In genomic region chr5:72914633-72915561, GRCm38 (mm10) we compare ENCODE assay signal across 9 mouse cellular contexts. TPM values are rescaled to one million over a fixed set of nuclear protein-coding genes. Genes with fewer than 3 reads are reported as not detected.
DNase-seq lines count a peak whose midpoint lies in the region; ATAC-seq and TF ChIP-seq lines count a peak whose summit lies in the region.
"Had no signal": no experiment of that assay in that cellular context is flagged by ENCODE, and none has a peak within 500 bp of the region (broad histone marks: within the 10 kb centered on the region; RNA-seq: fewer than 3 reads in every experiment).

No protein-coding gene starts in this region.

- TF ChIP-seq POLR2A in heart, adult 2 months (IDR thresholded peaks at IDR 0.05; ENCODE audit: insufficient read depth, low read depth, low read length) = peak; percentile 35; the same call in 1 of the 2 replicates

- peak overlapping the region; percentile 78 for H3ac ChIP-seq in C2C12 (ENCODE audit: control insufficient read depth, insufficient read length, low read depth)

- ATAC-seq in lung, postnatal 0 days = peak; percentile 30
- no peak for ATAC-seq in granulocyte monocyte progenitor cell, adult 5-6 weeks (replicated peaks; ENCODE audit: poor library complexity, severe bottlenecking)

- peak overlapping the region; percentile 83 for H3K4me3 ChIP-seq in C2C12 (ENCODE audit: insufficient read depth, poor library complexity, severe bottlenecking)
- peak overlapping the region; percentile 97 for H3K4me3 ChIP-seq in heart, adult 2 months
- H3K4me3 ChIP-seq in lung, postnatal 0 days (ENCODE audit: low read depth, low read length) = peak overlapping the region; percentile 99

- peaks cover 50% of the 10 kb centered on the region for H3K79me3 ChIP-seq in C2C12 (ENCODE audit: low read depth)

- DNase-seq in 416B (ENCODE audit: low read depth) = peak; percentile 38
- DNase-seq in cerebellum, postnatal 10 days = peak; percentile 64 to 73
- peak in 1 of 2 experiments; percentile 49 for DNase-seq in heart, adult 2 months
- DNase-seq in kidney, postnatal 10 days = peak; percentile 52
- peak; percentile 52 for DNase-seq in lung, postnatal 0 days (ENCODE audit: low spot score)
- DNase-seq in right cerebral cortex, adult 2 months (ENCODE audit: low spot score in 2 of 2) = peak; percentile 29 to 49

- peaks cover 56% of the 10 kb centered on the region for H3K79me2 ChIP-seq in C2C12 (ENCODE audit: control insufficient read depth, insufficient read depth)
- peaks cover 8% of the 10 kb centered on the region for H3K79me2 ChIP-seq in heart, adult 2 months (replicated peaks; ENCODE audit: control insufficient read depth, insufficient read depth, low read length)

- peak overlapping the region; percentile 95 for H3K27ac ChIP-seq in heart, adult 2 months
- H3K27ac ChIP-seq in lung, postnatal 0 days (ENCODE audit: low read length) = peak overlapping the region; percentile 99

- peaks cover 5% of the 10 kb centered on the region for H3K4me1 ChIP-seq in heart, adult 2 months (ENCODE audit: control insufficient read depth, insufficient read depth, low read length)
- H3K4me1 ChIP-seq in lung, postnatal 0 days (ENCODE audit: insufficient read depth, low read depth, low read length) = peaks cover 15% of the 10 kb centered on the region; the same call in 1 of the 2 replicates

- no peak for TF ChIP-seq EP300 in heart, adult 2 months (IDR thresholded peaks at IDR 0.05; ENCODE audit: insufficient read depth, low read depth, low read length)
- TF ChIP-seq EP300 in lung, postnatal 0 days (IDR thresholded peaks at IDR 0.05) = no peak

- H3K36me3 ChIP-seq in C2C12 (ENCODE audit: control insufficient read depth, insufficient read depth) = no peaks in the 10 kb centered on the region
- H3K36me3 ChIP-seq in heart, adult 2 months (ENCODE audit: control insufficient read depth, insufficient read depth, low read length) = peaks cover 13% of the 10 kb centered on the region
- no peaks in the 10 kb centered on the region for H3K36me3 ChIP-seq in lung, postnatal 0 days (ENCODE audit: insufficient read depth, low read length)

- H3K9ac ChIP-seq in heart, adult 2 months (ENCODE audit: low read depth, low read length) = peak overlapping the region; percentile 99
- peak overlapping the region; percentile 97 for H3K9ac ChIP-seq in lung, postnatal 0 days (replicated peaks; ENCODE audit: low read depth)

- H3K9me3 ChIP-seq in lung, postnatal 0 days (ENCODE audit: low read length) = no peaks in the 10 kb centered on the region

- intact Hi-C loops in heart, adult 2 months (cut with DNase I) = loop anchor here (2.0 to 10.0 kb wide), 4 partner anchors 18 to 570 kb away; partner anchors contain the start of genes Dcun1d4 and Fryl

- no peaks in the 10 kb centered on the region for H3K27me3 ChIP-seq in C2C12 (ENCODE audit: control insufficient read depth, insufficient read depth, insufficient read length)
- H3K27me3 ChIP-seq in heart, adult 2 months (ENCODE audit: control insufficient read depth, insufficient read depth, low read length) = no peaks in the 10 kb centered on the region
- no peaks in the 10 kb centered on the region for H3K27me3 ChIP-seq in lung, postnatal 0 days (replicated peaks; ENCODE audit: insufficient read depth, low read length)

- WGBS in heart, adult 2 months = under 1% methylated on average over 65 of the region's 66 CpGs
- WGBS in lung, postnatal 0 days = under 1% methylated on average over 50 of the region's 66 CpGs

- no peak for TF ChIP-seq CTCF in C2C12 (IDR thresholded peaks at IDR 0.05; ENCODE audit: control insufficient read depth, insufficient read depth, insufficient read length)
- TF ChIP-seq CTCF in heart, adult 2 months (IDR thresholded peaks at IDR 0.05) = no peak
- TF ChIP-seq CTCF in lung, postnatal 0 days (IDR thresholded peaks at IDR 0.05) = no peak

- peak overlapping the region; percentile 89 for H3K4me2 ChIP-seq in lung, postnatal 0 days (replicated peaks; ENCODE audit: low read depth, low read length)

TF ChIP-seq in C2C12, 6 proteins besides CTCF, POLR2A, EP300 and RAD21:
- TF ChIP-seq FOSL1 (IDR thresholded peaks at IDR 0.05; ENCODE audit: insufficient read depth, low read length, poor library complexity, severe bottlenecking) = no peak
- no peak for TF ChIP-seq MYOG (IDR thresholded peaks at IDR 0.05; ENCODE audit: control insufficient read depth, extremely low read depth, insufficient read length)
- TF ChIP-seq MYOD1 (IDR thresholded peaks at IDR 0.05; ENCODE audit: control insufficient read depth, insufficient read length, low read depth) = no peak
- TF ChIP-seq USF1 (IDR thresholded peaks at IDR 0.05; ENCODE audit: low read depth) = no peak
- no peak for TF ChIP-seq CEBPB (IDR thresholded peaks at IDR 0.05; ENCODE audit: low read depth)
- TF ChIP-seq MAX (IDR thresholded peaks at IDR 0.05) = no peak

RNA-seq across cellular contexts. Expression of gene Slain2, which starts 0.8 kb away (rescaled TPM):
- 20.3 TPM for polyA plus RNA-seq in C2C12 (2012; fragmentation: generic; extraction: Trizol)
- total RNA-seq in heart, adult 2 months (2021) = 100 to 1,000 TPM; 149 to 186 TPM
- 53.7 and 84.5 TPM in 2 replicates for polyA plus RNA-seq in heart, adult 2 months (2012; rRNA removed)
- 13.4 and 14.1 TPM in 2 replicates for polyA plus RNA-seq in lung, postnatal 0 days (2015; fragmentation: Nextera tagmentation; extraction: Ambion mirVana)
- 44.5 and 60.4 TPM in 2 replicates for total RNA-seq in granulocyte monocyte progenitor cell, adult 5-6 weeks (2014; fragmentation: Nextera tagmentation)
- 58.3 and 70.7 TPM in 2 replicates for total RNA-seq in granulocyte monocyte progenitor cell, adult 5-6 weeks (2017)

RNA-seq across cellular contexts. Expression of gene Tec, which starts 46.6 kb away (rescaled TPM):
- 0.88 TPM for polyA plus RNA-seq in C2C12 (2012; fragmentation: generic; extraction: Trizol)
- total RNA-seq in heart, adult 2 months (2021) = 10 to 100 TPM; 12.8 to 13.8 TPM
- 5.7 and 9.3 TPM in 2 replicates for polyA plus RNA-seq in heart, adult 2 months (2012; rRNA removed)
- 4.2 and 4.6 TPM in 2 replicates for polyA plus RNA-seq in lung, postnatal 0 days (2015; fragmentation: Nextera tagmentation; extraction: Ambion mirVana)
- total RNA-seq in granulocyte monocyte progenitor cell, adult 5-6 weeks (2014; fragmentation: Nextera tagmentation) = 36.0 and 42.9 TPM in 2 replicates
- 33.9 and 39.8 TPM in 2 replicates for total RNA-seq in granulocyte monocyte progenitor cell, adult 5-6 weeks (2017)

RNA-seq across cellular contexts. Expression of gene Gm10135, which starts 59.6 kb away (rescaled TPM):
- not detected for polyA plus RNA-seq in C2C12 (2012; fragmentation: generic; extraction: Trizol)
- total RNA-seq in heart, adult 2 months (2021) = not detected
- polyA plus RNA-seq in heart, adult 2 months (2012; rRNA removed) = not detected in 2 replicates
- polyA plus RNA-seq in lung, postnatal 0 days (2015; fragmentation: Nextera tagmentation; extraction: Ambion mirVana) = not detected in 2 replicates
- not detected in 2 replicates for total RNA-seq in granulocyte monocyte progenitor cell, adult 5-6 weeks (2014; fragmentation: Nextera tagmentation)
- total RNA-seq in granulocyte monocyte progenitor cell, adult 5-6 weeks (2017) = not detected in 2 replicates
- total RNA-seq: gastrocnemius, adult 8-10 months had no signal
